9 mouse cellular contexts compared by ENCODE assay signal in genomic region chr15:78597729-78598128, GRCm38 (mm10). TPM values are rescaled to one million over a fixed set of nuclear protein-coding genes. Genes with fewer than 3 reads are reported as not detected.
A peak's percentile ranks its signal among the peaks of the same experiment; 100 is the strongest.
DNase-seq lines count a peak whose midpoint lies in the region; TF ChIP-seq lines count a peak whose summit lies in the region.
"Had no signal": no experiment of that assay in that cellular context is flagged by ENCODE, and none has a peak within 500 bp of the region (broad histone marks: within the 10 kb centered on the region; RNA-seq: fewer than 3 reads in every experiment).

No protein-coding gene starts in this region.

- H3K4me1 ChIP-seq in bone marrow, adult 2 months (ENCODE audit: control insufficient read depth, insufficient read depth, low read length), result peaks cover 19% of the 10 kb centered on the region
- H3K4me1 ChIP-seq: lung, embryonic 15.5 days had no signal

- TF ChIP-seq CTCF in bone marrow, adult 2 months (IDR thresholded peaks at IDR 0.05; ENCODE audit: control insufficient read depth, insufficient read depth, low read length), result no peak

- H3K27ac ChIP-seq in bone marrow, adult 2 months (ENCODE audit: control insufficient read depth, insufficient read depth, low read depth, low read length, poor library complexity), result peak overlapping the region; percentile 84

- DNase-seq in gastrocnemius, postnatal 25 days, result peak; percentile 40
- no peak for DNase-seq in gastrocnemius, adult 8-10 months (ENCODE audit: low spot score in 2 of 2)
- peak; percentile 43 for DNase-seq in liver
- DNase-seq in naive thymus-derived CD4-positive, alpha-beta T cell, adult 2 months (ENCODE audit: low read depth), result peak; percentile 75
- DNase-seq in embryo, embryonic 10.5 days (ENCODE audit: low spot score), result no peak
- DNase-seq in cerebellum, postnatal 4 days (ENCODE audit: low spot score in 2 of 2), result no peak
- no peak for DNase-seq in retina, postnatal 1 day

- no peak for TF ChIP-seq POLR2A in bone marrow, adult 2 months (IDR thresholded peaks at IDR 0.05; ENCODE audit: borderline replicate concordance, control insufficient read depth, low read depth, low read length)

- 7% methylated on average over 4 of the region's 4 CpGs for WGBS in bone marrow, adult 2 months

- peak overlapping the region; percentile 72 for H3K4me3 ChIP-seq in bone marrow, adult 2 months (replicated peaks; ENCODE audit: control insufficient read depth, low read depth, low read length)
- H3K4me3 ChIP-seq: lung, embryonic 15.5 days had no signal

RNA-seq across cellular contexts. Expression of gene Cyth4, which starts 0.9 kb away (rescaled TPM):
- 1 to 10 TPM; 2.4 to 2.8 TPM for total RNA-seq in gastrocnemius, postnatal 25 days (2021)
- total RNA-seq in gastrocnemius, adult 8-10 months (2022), result 1 to 10 TPM in 2 of 4 experiments, under 1 TPM in 2; 0.80 to 1.9 (median 1.1) TPM
- 49.8 and 105 TPM in 2 replicates for polyA plus RNA-seq in bone marrow, adult 2 months (2011; ENCODE audit: insufficient read depth, insufficient read length, low replicate concordance, missing spikeins)

RNA-seq across cellular contexts. Expression of gene Rac2, which starts 25.1 kb away (rescaled TPM):
- total RNA-seq in gastrocnemius, postnatal 25 days (2021), result 1 to 10 TPM in 1 of 2 experiments, under 1 TPM in 1; 0.43 to 3.4 TPM
- total RNA-seq in gastrocnemius, adult 8-10 months (2022), result 1 to 10 TPM in 2 of 4 experiments, not detected in 2; 1.1 to 1.3 TPM
- polyA plus RNA-seq in bone marrow, adult 2 months (2011; ENCODE audit: insufficient read depth, insufficient read length, low replicate concordance, missing spikeins), result 94.5 and 156 TPM in 2 replicates

RNA-seq across cellular contexts. Expression of gene Sstr3, which starts 53.2 kb away (rescaled TPM):
- total RNA-seq in gastrocnemius, postnatal 25 days (2021), result not detected
- total RNA-seq in gastrocnemius, adult 8-10 months (2022), result not detected
- polyA plus RNA-seq in bone marrow, adult 2 months (2011; ENCODE audit: insufficient read depth, insufficient read length, low replicate concordance, missing spikeins), result not detected in 2 replicates
- polyA plus RNA-seq: lung, embryonic 15.5 days had no signal

Comparison
In these comparisons a context has a peak if more than half of its experiments do, and no peak if none do; other contexts are left out.
1. DNase-seq: peak in gastrocnemius, postnatal 25 days (single experiment), liver (single experiment) and naive thymus-derived CD4-positive, alpha-beta T cell, adult 2 months (single experiment); none in gastrocnemius, adult 8-10 months (0 of 2), embryo, embryonic 10.5 days (single experiment), cerebellum, postnatal 4 days (0 of 2) and retina, postnatal 1 day (single experiment).